Mouse (Mus musculus): ENCODE results near the gene Eps8l2.

- TF ChIP-seq POLR2A (IDR thresholded peaks at IDR 0.05; ENCODE audit: control insufficient read depth, extremely low read depth, insufficient read depth, low read length, poor library complexity) (no peak), CTCF (IDR thresholded peaks at IDR 0.05; ENCODE audit: borderline replicate concordance, control insufficient read depth, extremely low read depth, insufficient read depth, low read length, poor library complexity) (no peak)
Measured at GRCm38 (mm10) chr7:141356971-141357370, 18.3 kb downstream of the Eps8l2 start.
